Mouse (Mus musculus): ENCODE data around the gene Shf.

DNA sequence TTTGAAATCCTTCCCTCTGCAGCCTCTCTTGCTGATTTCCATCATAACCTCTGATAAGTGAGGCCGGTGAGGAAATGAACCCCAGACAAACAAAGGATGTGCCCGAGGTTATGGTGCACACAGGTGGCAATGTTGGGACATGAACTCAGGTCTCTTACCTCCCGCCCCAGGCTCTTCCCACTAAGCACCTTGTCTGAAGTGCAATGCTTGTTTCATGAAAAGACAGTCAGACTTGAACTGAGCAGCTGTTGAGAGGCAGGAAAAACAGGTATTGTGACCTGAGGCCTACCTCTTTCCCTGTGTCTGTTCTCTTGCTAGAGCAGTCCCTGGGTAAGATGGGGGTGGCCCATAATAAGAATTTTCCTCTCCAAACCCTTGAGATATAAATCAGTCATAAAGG is 36.7 kb downstream of the Shf start:
- TF ChIP-seq CTCF (IDR thresholded peaks at IDR 0.05; ENCODE audit: low read depth) (no peak), EP300 (IDR thresholded peaks at IDR 0.05; ENCODE audit: low read depth) (no peak)
